Mouse (Mus musculus): ENCODE results near the gene Gpatch4.

- TF ChIP-seq CTCF (IDR thresholded peaks at IDR 0.05 in 2 of 3, conservative IDR thresholded peaks at IDR 0.05 in 1 of 3; ENCODE audit: control insufficient read depth in 1 of 3, insufficient read depth in 1 of 3, low read depth in 2 of 3, low read length in 3 of 3, poor library complexity in 1 of 3, severe bottlenecking in 1 of 3) (peak; percentile 58 to 77 (median 68)), POLR2A (IDR thresholded peaks at IDR 0.05; ENCODE audit: control insufficient read depth in 1 of 2, insufficient read depth in 1 of 2, low read depth in 1 of 2, low read length in 2 of 2, poor library complexity in 1 of 2) (no peak), ZNF384 (IDR thresholded peaks at IDR 0.05; ENCODE audit: low read depth, low read length) (no peak), MAFK (IDR thresholded peaks at IDR 0.05; ENCODE audit: borderline replicate concordance, low read depth, low read length) (no peak), BHLHE40 (IDR thresholded peaks at IDR 0.05; ENCODE audit: borderline replicate concordance, low read depth, low read length) (no peak), MAX (IDR thresholded peaks at IDR 0.05; ENCODE audit: low read length) (no peak)
Observed at GRCm38 (mm10) chr3:88010634-88011265, 32.2 kb upstream of the Gpatch4 start.
